Mouse (Mus musculus) midbrain, postnatal 0 days (tissue): Measurements from ENCODE around the gene Tenm1. TPM values are rescaled to one million over a fixed set of nuclear protein-coding genes. Genes with fewer than 3 reads are reported as not detected.

Experiments
- ATAC-seq: fragments of 200-750 bp; cut with Nextera tagmentation; 2 replicates; pipeline ENCODE4 v1.8.0; 2017; ENCODE audit warnings: moderate number of reproducible peaks, mild to moderate bottlenecking, moderate TSS enrichment, moderate library complexity; ENCODE audit not compliant: low FRiP score
- DNase-seq: peaks from one replicate; pipeline ENCODE4 v3.0.0-alpha.2; 2015; ENCODE audit warnings: low spot score
- H3K27ac ChIP-seq: fragments of 300-500 bp; sonication (generic); 2 replicates; pipeline ENCODE4 v1.5.1; 2014; ENCODE audit warnings: low read depth, mild to moderate bottlenecking, low read length, mixed read lengths
- H3K27me3 ChIP-seq: fragments of 300-500 bp; sonication (generic); 2 replicates; pipeline ENCODE4 v1.6.1; 2014; ENCODE audit warnings: low read length, control low read depth, mixed read lengths; ENCODE audit not compliant: insufficient read depth
- H3K36me3 ChIP-seq: fragments of 300-500 bp; sonication (generic); 2 replicates; pipeline ENCODE4 v1.6.1; 2014; ENCODE audit warnings: low read length, control low read depth, mixed read lengths; ENCODE audit not compliant: insufficient read depth
- H3K4me1 ChIP-seq: fragments of 300-500 bp; sonication (generic); 2 replicates; pipeline ENCODE4 v1.6.1; 2014; ENCODE audit warnings: mild to moderate bottlenecking, control low read depth, antibody characterized with exemption, low read length, mixed read lengths; ENCODE audit not compliant: insufficient read depth
- H3K4me2 ChIP-seq: fragments of 300-500 bp; sonication (generic); 2 replicates; pipeline ENCODE4 v1.6.1; 2014; ENCODE audit warnings: low read depth, mild to moderate bottlenecking, low read length, mixed read lengths; ENCODE audit not compliant: poor library complexity, severe bottlenecking
- H3K4me3 ChIP-seq: fragments of 300-500 bp; sonication (generic); 2 replicates; pipeline ENCODE4 v1.5.1; 2014; ENCODE audit warnings: low read depth, mild to moderate bottlenecking, low read length, moderate library complexity
- H3K9ac ChIP-seq: fragments of 300-500 bp; sonication (generic); replicated peaks from 2 replicates; pipeline ENCODE4 v1.6.1; 2014; ENCODE audit warnings: mild to moderate bottlenecking, low read length, moderate library complexity, mixed read lengths; ENCODE audit not compliant: poor library complexity, severe bottlenecking
- H3K9me3 ChIP-seq: fragments of 300-500 bp; sonication (generic); 2 replicates; pipeline ENCODE4 v1.6.1; 2016; ENCODE audit warnings: low read length, control low read depth
- CTCF ChIP-seq: IDR thresholded peaks from 2 replicates; pipeline ENCODE4 v1.5.1; 2016; ENCODE audit warnings: antibody characterized with exemption, mild to moderate bottlenecking
- WGBS: fragments of 180-500 bp; shearing (Covaris S2); extraction: QIAGEN DNeasy Blood & Tissue Kit; methylation state at CpG from one replicate; pipeline ENCODE4 v1.1.7; 2014; 5-methylcytosine and 5-hydroxymethylcytosine counted together
- polyA plus RNA-seq: library from polyadenylated mRNA; unstranded; fragments of >200 nt; fragmentation: Nextera tagmentation; extraction: Ambion mirVana; gene quantifications from 2 replicates; pipeline ENCODE4 v1.2.1, GENCODE M21; 2015
- total RNA-seq: library from RNA; depleted of rRNA; stranded (reverse); fragments of >200 nt; gene quantifications from 2 replicates; pipeline ENCODE4 v1.2.3, GENCODE M21; 2014

Tenm1 gene
- total and polyA plus RNA-seq, 2 experiments from 2014 or later, result 36.6 to 80.6 TPM

DNA sequence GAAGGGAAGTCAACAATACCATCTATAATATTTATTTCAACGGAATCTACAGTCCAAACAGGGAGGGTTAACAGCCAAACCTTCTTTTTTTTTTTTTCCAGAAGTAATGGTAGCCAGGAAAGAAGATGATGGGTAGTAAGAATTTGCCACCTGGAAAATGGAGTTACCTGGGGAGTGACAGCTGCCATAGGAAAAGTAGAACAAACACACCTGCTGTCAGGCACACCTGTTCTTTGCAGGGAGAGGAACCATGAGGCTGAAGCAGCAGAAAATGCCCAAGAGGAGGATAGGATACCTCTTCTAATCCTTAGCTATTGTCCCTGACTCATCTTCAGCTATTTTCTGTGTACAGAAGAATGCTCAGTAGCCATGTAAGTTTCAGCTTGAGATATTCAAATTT, 306.4 kb downstream of the Tenm1 start:
- no peak for ATAC-seq
- no peak for DNase-seq
- 62% methylated on average over 1 of the region's 1 CpGs for WGBS
- TF ChIP-seq CTCF, result no peak
- Histone ChIP-seq H3K9me3 (no peaks in the 10 kb centered on the region), H3K4me1 (no peaks in the 10 kb centered on the region), H3K36me3 (no peaks in the 10 kb centered on the region), H3K27ac (no peak overlapping the region), H3K4me3 (no peak overlapping the region), H3K27me3 (no peaks in the 10 kb centered on the region), H3K9ac (no peak overlapping the region), H3K4me2 (no peak overlapping the region)

DNA sequence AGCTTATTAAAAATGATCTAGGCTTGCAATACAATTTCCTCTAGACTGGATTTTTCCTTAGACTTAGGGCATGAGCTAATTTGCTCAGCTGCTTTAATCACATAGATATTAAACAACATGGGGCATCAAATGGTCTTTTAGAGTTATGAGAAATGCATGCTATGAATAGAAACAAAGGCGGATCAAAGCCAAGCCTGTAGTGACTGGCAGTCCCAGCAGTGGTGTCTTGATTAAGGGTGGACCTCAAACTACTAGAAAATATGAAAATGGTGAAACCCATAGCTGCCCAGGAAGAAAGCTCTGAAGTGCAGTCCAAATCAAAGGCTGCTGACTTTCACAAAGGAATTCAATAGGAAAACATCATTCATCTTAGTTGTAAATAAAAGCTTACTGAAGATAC, 306.9 kb downstream of the Tenm1 start:
- Histone ChIP-seq H3K4me3 (no peak overlapping the region), H3K36me3 (no peaks in the 10 kb centered on the region), H3K4me2 (no peak overlapping the region), H3K4me1 (no peaks in the 10 kb centered on the region), H3K27ac (no peak overlapping the region), H3K9me3 (no peaks in the 10 kb centered on the region), H3K9ac (no peak overlapping the region), H3K27me3 (no peaks in the 10 kb centered on the region)
- 70% methylated on average over 1 of the region's 1 CpGs for WGBS
- ATAC-seq (no peak), DNase-seq (no peak)
- no peak for TF ChIP-seq CTCF

DNA sequence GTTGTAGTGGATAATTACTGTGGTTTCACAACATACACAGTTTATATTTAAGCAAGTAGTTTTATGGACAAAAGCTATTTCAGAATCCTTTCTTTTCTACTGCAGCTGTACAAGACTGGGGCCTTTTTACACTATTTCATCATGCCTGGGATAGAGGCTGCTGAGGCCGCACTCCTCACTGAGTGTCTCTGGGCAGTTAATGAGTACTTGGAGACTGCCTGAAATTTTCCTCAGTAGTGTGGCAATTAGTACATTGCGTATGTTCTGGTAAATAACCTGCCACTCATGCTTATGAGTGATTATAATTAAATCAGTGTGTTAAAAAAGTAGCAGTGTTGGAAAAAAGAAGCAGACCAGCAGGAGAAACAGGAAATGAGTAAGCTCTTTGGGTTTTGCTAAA, 442.8 kb downstream of the Tenm1 start:
- ATAC-seq (no peak), DNase-seq (no peak)
- Histone ChIP-seq H3K9me3 (no peaks in the 10 kb centered on the region), H3K27me3 (no peaks in the 10 kb centered on the region), H3K4me3 (no peak overlapping the region), H3K36me3 (no peaks in the 10 kb centered on the region), H3K4me2 (no peak overlapping the region), H3K9ac (no peak overlapping the region), H3K27ac (no peak overlapping the region), H3K4me1 (no peaks in the 10 kb centered on the region)
- 82% methylated on average over 2 of the region's 2 CpGs for WGBS
- no peak for TF ChIP-seq CTCF

DNA sequence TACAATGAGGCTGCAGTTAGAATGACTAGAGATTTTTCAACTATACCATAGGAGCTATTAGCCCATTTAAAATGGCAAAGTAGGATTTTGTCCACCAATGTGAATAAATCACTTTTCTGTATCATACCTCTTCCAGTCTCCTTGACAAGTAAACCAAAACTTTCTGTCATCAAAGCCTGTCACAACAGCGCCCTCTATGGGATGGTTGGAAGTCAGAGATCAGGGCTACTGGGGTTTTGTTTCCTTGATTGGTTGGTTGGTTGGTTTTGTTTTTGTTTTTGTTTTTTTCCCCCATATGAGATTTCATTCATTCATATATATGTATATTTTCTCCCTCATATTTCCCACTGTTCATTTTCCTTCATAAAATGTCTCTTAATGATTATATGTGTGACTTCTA, 455.4 kb downstream of the Tenm1 start:
- no peak overlapping the region for H3K27ac ChIP-seq
- peak; percentile 27; the same call in 1 of the 2 replicates for TF ChIP-seq CTCF
- no peaks in the 10 kb centered on the region for H3K27me3 ChIP-seq
- no peak for ATAC-seq
- no peaks in the 10 kb centered on the region for H3K9me3 ChIP-seq
- H3K4me1 ChIP-seq, result no peaks in the 10 kb centered on the region
- no peak overlapping the region for H3K9ac ChIP-seq
- DNase-seq, result no peak
- H3K4me3 ChIP-seq, result no peak overlapping the region
- H3K36me3 ChIP-seq, result no peaks in the 10 kb centered on the region
- 0% methylated on average over 1 of the region's 1 CpGs for WGBS
- no peak overlapping the region for H3K4me2 ChIP-seq

DNA sequence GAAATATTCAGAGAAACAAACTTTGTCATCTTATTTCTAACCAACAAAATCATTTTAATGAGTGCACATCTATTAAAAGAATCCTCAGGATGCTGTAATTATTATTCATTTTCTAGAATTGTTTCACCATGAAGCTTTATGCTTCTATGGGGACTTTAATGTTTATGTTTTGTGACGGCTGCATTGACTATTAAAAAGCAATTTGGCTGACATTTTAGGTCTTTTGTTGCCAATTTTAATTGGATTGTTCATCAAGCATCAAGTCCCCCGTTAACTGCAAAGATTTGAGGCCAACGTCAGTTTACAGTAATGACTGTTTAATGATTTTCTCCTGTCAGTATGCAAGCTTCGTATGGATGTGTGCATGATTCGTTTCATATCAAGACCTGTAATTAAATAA, 461.3 kb downstream of the Tenm1 start:
- H3K9ac ChIP-seq, result no peak overlapping the region
- no peaks in the 10 kb centered on the region for H3K27me3 ChIP-seq
- no peak overlapping the region for H3K27ac ChIP-seq
- no peak overlapping the region for H3K4me2 ChIP-seq
- H3K4me3 ChIP-seq, result no peak overlapping the region
- WGBS, result 66% methylated on average over 5 of the region's 5 CpGs
- no peaks in the 10 kb centered on the region for H3K4me1 ChIP-seq
- DNase-seq (peak; percentile 0), ATAC-seq (no peak)
- no peak for TF ChIP-seq CTCF
- no peaks in the 10 kb centered on the region for H3K36me3 ChIP-seq
- no peaks in the 10 kb centered on the region for H3K9me3 ChIP-seq

DNA sequence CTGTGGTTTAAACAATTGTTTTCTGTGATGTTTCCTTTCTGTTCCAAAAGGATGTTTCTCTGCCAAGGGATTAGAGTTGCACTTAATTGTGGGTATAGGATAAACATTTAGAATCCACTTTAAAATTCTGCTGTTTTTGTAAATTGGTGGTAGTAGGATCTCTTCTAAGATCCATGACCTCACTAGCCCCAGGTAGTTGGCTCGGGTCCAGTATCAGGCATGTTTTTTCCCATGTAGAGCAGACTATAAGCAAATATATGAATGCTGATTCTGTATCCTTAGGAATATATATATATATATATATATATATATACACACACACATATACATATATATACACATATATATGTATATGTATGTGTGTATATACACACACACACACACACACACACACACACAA, 567.2 kb downstream of the Tenm1 start:
- Histone ChIP-seq H3K27me3 (no peaks in the 10 kb centered on the region), H3K36me3 (no peaks in the 10 kb centered on the region), H3K4me2 (no peak overlapping the region), H3K4me1 (no peaks in the 10 kb centered on the region), H3K9me3 (no peaks in the 10 kb centered on the region), H3K4me3 (no peak overlapping the region), H3K27ac (no peak overlapping the region), H3K9ac (no peak overlapping the region)
- no peak for DNase-seq
- TF ChIP-seq CTCF, result no peak
- no peak for ATAC-seq
- WGBS, result 78% methylated on average over 1 of the region's 1 CpGs
